Mouse (Mus musculus) megakaryocyte-erythroid progenitor cell, adult 5 weeks (primary cell): ENCODE results near the gene Oxa1l. TPM values are rescaled to one million over a fixed set of nuclear protein-coding genes. Genes with fewer than 3 reads are reported as not detected.

Experiments used
- polyA plus RNA-seq: library from polyadenylated mRNA; stranded (reverse); fragments of >175 nt; gene quantifications from 2 replicates; pipeline ENCODE4 v1.2.3, GENCODE M21; 2012

Oxa1l gene
- 109 and 115 TPM in 2 replicates for polyA plus RNA-seq

GRCm38 (mm10) chr14:54360577-54361340, at the start of gene Oxa1l:
Gene Oxa1l, plus strand, starts transcription at chr14:54360834.

DNA sequence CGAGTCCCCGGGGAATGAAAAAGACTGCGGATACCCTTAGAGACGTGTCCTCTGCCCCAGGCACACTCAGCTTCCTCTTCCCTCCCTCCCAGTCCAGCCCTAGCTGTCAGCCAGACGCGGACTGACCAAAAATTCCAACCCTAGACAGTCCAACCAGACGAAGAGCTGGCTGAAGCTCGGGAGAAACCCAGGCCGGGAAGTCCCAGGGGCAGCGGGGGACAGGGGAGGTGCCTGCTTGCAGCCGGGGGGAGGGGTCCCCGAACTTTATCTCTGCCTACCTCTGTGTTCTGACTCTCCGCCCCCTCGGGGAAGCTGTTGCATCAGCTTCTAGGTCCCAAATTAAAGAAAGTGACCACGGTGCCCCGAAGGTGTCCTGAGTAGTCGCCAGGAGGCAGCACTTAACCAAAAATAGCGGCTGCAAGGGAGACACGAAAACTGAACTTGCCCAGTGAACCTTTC, 57.0 kb downstream of the Oxa1l start, which contains the start of gene Slc7a7:
Gene Slc7a7 (minus strand): TSS at position 158 of the 459 bp plus-strand sequence.

Other genes with a start within 250 kb of the Oxa1l start
- 28.4 and 31.7 TPM in 2 replicates for gene Dad1, start 106.7 kb upstream of the Oxa1l start, polyA plus RNA-seq
- 13.6 and 14.0 TPM in 2 replicates for gene Abhd4, start 106.6 kb upstream of the Oxa1l start, polyA plus RNA-seq
- gene Olfr49, start 75.9 kb upstream of the Oxa1l start, polyA plus RNA-seq: 0.06 TPM in 1 of 2 replicates, not detected in the other
- 2.2 and 3.1 TPM in 2 replicates for gene Slc7a7, start 56.9 kb downstream of the Oxa1l start, polyA plus RNA-seq
- gene Mrpl52, start 66.1 kb downstream of the Oxa1l start, polyA plus RNA-seq: 960 and 1,112 TPM in 2 replicates
- 20.3 and 22.5 TPM in 2 replicates for gene Mmp14, start 70.8 kb downstream of the Oxa1l start, polyA plus RNA-seq
- 296 and 301 TPM in 2 replicates for gene Lrp10, start 103.3 kb downstream of the Oxa1l start, polyA plus RNA-seq
- gene Rem2, start 115.3 kb downstream of the Oxa1l start, polyA plus RNA-seq: 3.4 and 4.2 TPM in 2 replicates
- 273 and 283 TPM in 2 replicates for gene Prmt5, start 156.7 kb downstream of the Oxa1l start, polyA plus RNA-seq
- 99.9 and 102 TPM in 2 replicates for gene Haus4, start 193.8 kb downstream of the Oxa1l start, polyA plus RNA-seq
- 1.2 and 1.8 TPM in 2 replicates for gene Ajuba, start 216.7 kb downstream of the Oxa1l start, polyA plus RNA-seq
- 16.5 and 26.8 TPM in 2 replicates for gene 4931414P19Rik, start 245.2 kb downstream of the Oxa1l start, polyA plus RNA-seq